Mouse (Mus musculus) mature B cell (primary cell): ENCODE measurements around the gene Slc24a4.

Experiments
- in situ Hi-C: fragments of 300-500 bp; cut with MboI; formaldehyde crosslinking; loops from 2 replicates; pipeline ENCODE4 v1.14.3; 2019

The Slc24a4 gene

GRCm38 (mm10) chr12:102128081-102128790 lies at the start of gene Slc24a4:
TSS of gene Slc24a4 (plus strand) at chr12:102128733.
- in situ Hi-C loops, result no loop called here

- in situ Hi-C loops, result no loop called here
These were observed 45.7 kb upstream of the Slc24a4 start for GRCm38 (mm10) chr12:102082648-102083425.

DNA sequence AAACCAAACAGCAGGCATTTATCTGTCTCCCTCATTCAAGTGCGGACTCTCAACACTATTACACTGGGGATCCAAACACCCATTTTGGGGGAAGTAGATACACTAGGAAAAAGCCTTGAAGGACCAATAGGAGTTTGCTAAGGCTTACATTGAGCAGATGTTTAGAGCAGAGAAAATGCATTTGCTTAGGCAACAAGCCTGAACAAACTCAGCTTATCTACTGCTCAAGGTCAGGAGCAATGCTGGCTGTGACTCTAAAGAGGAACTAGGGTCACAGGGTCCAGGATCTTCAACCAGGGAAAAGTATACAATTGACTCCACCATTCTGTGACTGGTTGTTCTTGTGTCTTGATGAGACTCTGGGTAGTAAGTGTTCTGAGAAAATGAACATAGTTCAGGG lies 38.0 kb upstream of the Slc24a4 start:
- in situ Hi-C loops, result no loop called here

DNA sequence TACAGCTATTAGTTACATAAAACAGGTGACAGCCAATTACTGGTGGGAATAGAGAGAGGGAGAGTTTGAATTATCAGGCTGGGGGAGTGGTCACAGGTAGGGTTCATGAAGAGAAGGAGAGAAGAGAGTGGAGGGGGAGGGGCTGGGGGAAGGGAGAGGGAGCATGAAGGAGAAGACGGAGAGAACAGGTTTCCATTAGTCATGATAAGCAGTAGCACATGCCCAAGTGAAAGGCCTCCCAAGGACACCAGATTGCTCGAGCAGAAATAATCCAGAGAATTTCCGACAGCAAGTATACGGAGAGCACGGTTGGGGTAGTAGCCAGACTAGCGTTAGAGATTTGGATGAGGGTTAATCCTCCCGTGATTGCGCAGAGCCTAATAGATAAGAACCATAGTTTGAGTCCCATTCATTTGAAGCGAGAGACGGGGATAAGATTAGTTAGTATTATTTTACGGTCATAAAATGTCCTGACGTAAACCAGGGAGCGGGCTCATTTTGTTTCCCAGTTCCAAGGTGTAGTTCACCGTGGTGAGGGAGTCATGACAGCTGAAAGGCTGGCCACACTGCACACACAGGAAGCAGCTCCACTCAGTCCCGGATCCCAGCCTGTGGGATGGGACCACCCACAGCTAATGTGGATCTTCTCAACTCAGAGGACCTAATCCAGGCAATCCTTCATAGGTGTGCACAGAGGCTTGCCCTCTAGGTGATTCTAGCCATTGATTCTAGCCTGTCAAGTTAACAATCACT lies 36.0 kb upstream of the Slc24a4 start:
- in situ Hi-C loops, result no loop called here

- in situ Hi-C loops, result no loop called here
These were observed 22.5 kb upstream of the Slc24a4 start for GRCm38 (mm10) chr12:102105990-102106389.

- in situ Hi-C loops, result no loop called here
These were observed 19.7 kb upstream of the Slc24a4 start for GRCm38 (mm10) chr12:102108851-102109250.

GRCm38 (mm10) chr12:102112491-102112890 lies 16.0 kb upstream of the Slc24a4 start:
- in situ Hi-C loops, result no loop called here

GRCm38 (mm10) chr12:102112901-102113300 lies 15.6 kb upstream of the Slc24a4 start:
- in situ Hi-C loops, result no loop called here

- in situ Hi-C loops, result no loop called here
These were observed 15.1 kb upstream of the Slc24a4 start for GRCm38 (mm10) chr12:102113391-102113790.

DNA sequence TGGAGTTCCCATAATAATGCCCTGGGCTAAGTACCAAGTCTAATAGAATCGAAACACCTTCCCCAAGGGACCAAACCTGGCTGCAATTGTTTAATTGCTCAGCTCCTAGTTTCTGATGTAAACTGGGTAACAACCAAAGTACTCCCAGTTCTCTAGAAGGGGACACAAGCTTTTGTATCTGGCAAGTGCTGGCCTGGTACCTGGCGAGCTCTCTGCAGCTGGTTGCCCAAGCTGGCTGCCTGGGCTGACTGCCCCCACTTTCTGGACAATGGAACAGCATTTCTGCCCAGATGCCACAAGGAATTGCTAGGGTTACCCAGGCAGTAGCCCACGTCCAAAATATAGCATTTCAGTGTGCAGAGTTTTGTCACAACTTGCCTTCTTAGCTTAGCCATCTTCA lies 12.0 kb upstream of the Slc24a4 start:
- in situ Hi-C loops, result no loop called here

DNA sequence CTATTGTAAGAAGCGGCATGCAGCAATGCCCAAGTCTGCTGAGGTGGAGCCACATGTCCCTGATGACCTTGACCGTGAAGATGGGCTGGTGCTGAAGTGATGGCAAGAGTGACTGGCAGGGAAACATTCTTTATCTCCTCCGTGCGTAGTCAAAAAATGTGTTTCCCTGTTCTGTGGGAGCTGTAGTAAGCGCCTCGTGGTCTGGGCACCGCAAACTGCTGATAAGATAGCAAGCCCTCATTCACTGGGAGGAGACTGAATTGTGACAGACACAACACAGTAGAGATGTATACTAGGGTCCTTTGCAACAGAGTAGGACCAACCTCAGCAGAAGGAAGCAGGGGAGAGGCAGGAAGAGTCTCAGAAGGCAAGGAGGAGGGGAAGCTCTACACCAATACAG lies 10.5 kb upstream of the Slc24a4 start:
- in situ Hi-C loops, result no loop called here

- in situ Hi-C loops, result no loop called here
These were observed 932 bp upstream of the Slc24a4 start for GRCm38 (mm10) chr12:102127601-102128000.

GRCm38 (mm10) chr12:102128791-102129507 lies 416 bp downstream of the Slc24a4 start:
- in situ Hi-C loops, result no loop called here

DNA sequence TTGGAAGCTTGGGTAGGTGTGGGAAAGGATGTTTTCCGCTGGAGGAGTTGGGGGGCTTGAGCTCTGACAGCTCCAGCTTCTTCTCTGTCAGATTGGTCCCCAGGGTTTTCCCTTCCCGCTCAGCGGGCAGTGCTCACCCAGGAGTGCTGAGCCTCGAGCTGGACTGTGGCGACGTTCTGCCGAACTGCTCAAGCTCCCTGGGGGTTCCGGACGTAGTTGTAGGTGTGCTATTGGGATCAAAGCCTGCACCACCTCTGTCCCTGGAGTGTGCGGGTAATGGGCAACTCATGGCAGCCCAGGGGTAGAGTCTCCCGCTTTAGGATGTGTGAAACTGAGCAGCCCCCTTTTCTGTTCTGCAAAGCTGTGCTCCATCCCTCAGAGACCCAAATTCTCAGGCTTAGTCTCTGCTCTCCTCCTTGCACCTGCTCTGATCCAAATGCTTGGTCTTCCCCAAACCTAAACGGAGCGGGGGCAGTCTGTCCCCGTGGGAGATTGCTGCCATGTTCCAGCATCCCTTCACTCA lies 1.0 kb downstream of the Slc24a4 start:
- in situ Hi-C loops, result no loop called here

GRCm38 (mm10) chr12:102139710-102140109 lies 11.2 kb downstream of the Slc24a4 start:
- in situ Hi-C loops, result no loop called here

DNA sequence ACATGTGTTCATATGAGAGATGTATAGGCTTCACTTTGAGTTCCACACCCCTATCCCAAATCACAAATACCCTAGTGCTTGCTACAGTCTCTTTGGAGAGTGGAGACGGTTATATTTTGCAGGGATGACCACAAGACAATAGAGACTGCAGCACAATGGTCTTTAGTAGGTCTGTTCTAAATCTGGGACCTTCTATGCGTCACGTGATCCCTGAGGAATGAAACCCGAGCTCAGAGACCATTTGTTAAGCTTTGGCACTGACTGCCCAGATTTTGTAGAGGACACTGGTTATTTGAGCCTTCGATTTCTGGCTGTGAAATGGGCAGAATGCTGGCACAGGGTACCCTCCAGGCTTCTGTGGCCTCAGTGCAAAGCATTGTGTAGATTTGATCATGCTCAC lies 12.8 kb downstream of the Slc24a4 start:
- in situ Hi-C loops, result no loop called here

DNA sequence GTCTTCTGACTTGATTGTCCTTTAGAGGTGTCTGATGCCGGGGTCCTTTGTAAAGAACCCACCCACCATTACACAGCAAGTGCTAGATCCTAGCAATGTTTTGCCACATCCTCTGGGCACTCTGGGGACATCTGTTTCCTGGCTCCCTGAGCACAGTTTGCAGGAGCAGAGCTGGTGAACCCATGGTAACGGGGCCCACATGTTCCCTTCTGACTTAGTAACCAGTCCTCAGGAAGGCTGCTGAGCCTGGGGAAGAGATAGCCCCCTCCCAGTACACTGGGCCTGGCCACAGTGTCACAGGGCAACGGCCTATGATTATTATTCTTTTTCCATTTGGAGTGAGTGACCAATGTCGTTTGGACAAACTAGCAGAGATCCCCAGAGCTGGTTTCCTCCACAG lies 19.1 kb downstream of the Slc24a4 start:
- in situ Hi-C loops, result no loop called here

DNA sequence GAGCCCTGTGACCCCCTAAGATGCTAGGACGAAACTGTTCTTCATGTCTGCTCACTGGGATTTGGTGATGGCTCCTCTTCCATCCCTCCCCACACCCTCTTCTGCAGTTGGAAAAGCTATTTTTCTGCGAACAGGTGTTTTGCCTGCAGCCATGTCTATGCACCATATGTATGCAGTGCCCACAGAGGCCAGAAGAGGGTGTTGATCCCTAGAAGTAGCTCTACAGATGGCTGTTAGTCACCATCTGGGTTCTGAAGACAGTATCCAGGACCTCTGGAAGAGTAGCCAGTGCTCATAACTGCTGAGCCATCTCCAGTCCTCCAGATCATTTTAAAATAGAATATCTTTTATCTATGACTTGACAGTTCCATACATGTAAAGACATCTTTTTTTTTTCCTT lies 20.2 kb downstream of the Slc24a4 start:
- in situ Hi-C loops, result no loop called here

DNA sequence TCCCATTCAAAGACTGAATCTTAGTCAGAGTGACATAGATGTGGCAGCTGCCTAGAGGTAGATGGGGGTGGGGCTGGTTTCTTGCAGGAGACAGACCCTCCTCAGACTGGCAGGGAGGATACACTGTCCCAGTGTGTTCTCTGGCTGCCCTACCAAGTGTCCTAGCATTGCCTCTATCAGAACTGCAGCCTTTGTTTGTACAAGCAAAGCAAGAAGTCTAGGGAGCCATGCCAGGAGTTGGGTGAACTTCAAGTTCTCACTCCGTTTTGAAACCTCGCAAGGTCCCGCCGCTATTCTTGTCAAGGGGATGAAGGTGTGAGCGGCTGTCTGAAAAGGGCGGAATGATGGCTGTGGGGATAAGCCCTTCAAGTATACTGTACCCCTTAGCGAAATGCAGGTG lies 22.7 kb downstream of the Slc24a4 start:
- in situ Hi-C loops, result no loop called here

- in situ Hi-C loops, result no loop called here
These were observed 25.3 kb downstream of the Slc24a4 start for GRCm38 (mm10) chr12:102153796-102154195.

- in situ Hi-C loops, result no loop called here
These were observed 26.3 kb downstream of the Slc24a4 start for GRCm38 (mm10) chr12:102154815-102155214.

GRCm38 (mm10) chr12:102164632-102165031 lies 36.1 kb downstream of the Slc24a4 start:
- in situ Hi-C loops, result no loop called here
